Mouse (Mus musculus) kidney, postnatal 0 days (tissue): ENCODE data around the gene Grk4. TPM values are rescaled to one million over a fixed set of nuclear protein-coding genes. Genes with fewer than 3 reads are reported as not detected.

Experiments
- ATAC-seq: fragments of 200-750 bp; cut with Nextera tagmentation; replicated peaks from 2 replicates; pipeline ENCODE4 v1.8.0; 2017; ENCODE audit warnings: low read depth, moderate number of reproducible peaks, moderate TSS enrichment, moderate library complexity; ENCODE audit not compliant: low FRiP score
- DNase-seq: peaks from one replicate; pipeline ENCODE4 v3.0.0-alpha.2; 2016; ENCODE audit warnings: low spot score
- H3K27ac ChIP-seq: fragments of 300-500 bp; sonication (generic); 2 replicates; pipeline ENCODE4 v1.5.1; 2014; ENCODE audit warnings: mild to moderate bottlenecking
- H3K27me3 ChIP-seq: fragments of 300-500 bp; sonication (generic); 2 replicates; pipeline ENCODE4 v1.6.1; 2014; ENCODE audit warnings: low read length, mixed read lengths; ENCODE audit not compliant: insufficient read depth
- H3K36me3 ChIP-seq: fragments of 300-500 bp; sonication (generic); 2 replicates; pipeline ENCODE4 v1.6.1; 2014; ENCODE audit warnings: low read length, mixed read lengths; ENCODE audit not compliant: insufficient read depth
- H3K4me1 ChIP-seq: fragments of 300-500 bp; sonication (generic); replicated peaks from 2 replicates; pipeline ENCODE4 v1.6.1; 2014; ENCODE audit warnings: antibody characterized with exemption, low read length, mixed read lengths; ENCODE audit not compliant: insufficient read depth
- H3K4me2 ChIP-seq: fragments of 300-500 bp; sonication (generic); 2 replicates; pipeline ENCODE4 v1.6.1; 2014; ENCODE audit warnings: mild to moderate bottlenecking, low read length, moderate library complexity, mixed read lengths
- H3K4me3 ChIP-seq: fragments of 300-500 bp; sonication (generic); replicated peaks from 2 replicates; pipeline ENCODE4 v1.5.1; 2014; ENCODE audit warnings: low read depth, low read length
- H3K9ac ChIP-seq: fragments of 300-500 bp; sonication (generic); 2 replicates; pipeline ENCODE4 v1.6.1; 2014; ENCODE audit warnings: low read depth, low read length
- H3K9me3 ChIP-seq: fragments of 300-500 bp; sonication (generic); replicated peaks from 2 replicates; pipeline ENCODE4 v1.6.1; 2016; ENCODE audit warnings: low read length, inconsistent platforms, mixed read lengths
- CTCF ChIP-seq: IDR thresholded peaks from 2 replicates; pipeline ENCODE4 v1.5.1; 2016; ENCODE audit warnings: antibody characterized with exemption, low read depth, mild to moderate bottlenecking, moderate library complexity
- WGBS: fragments of 180-500 bp; shearing (Covaris S2); extraction: QIAGEN DNeasy Blood & Tissue Kit; methylation state at CpG from one replicate; pipeline ENCODE4 v1.1.7; 2014; 5-methylcytosine and 5-hydroxymethylcytosine counted together
- microRNA counts: library from miRNA; unstranded; fragments of <30 nt; microRNA quantifications from one replicate; lab custom pipeline; 2015
- microRNA-seq: library from miRNA; unstranded; fragments of <30 nt; microRNA quantifications from one replicate; pipeline ENCODE4, GENCODE M21; 2016
- polyA plus RNA-seq: library from polyadenylated mRNA; unstranded; fragments of >200 nt; fragmentation: Nextera tagmentation; extraction: Ambion mirVana; gene quantifications from 2 replicates; pipeline ENCODE4 v1.2.1, GENCODE M21; 2015

The Grk4 gene
- polyA plus RNA-seq, 1 experiment from 2014 or later, result 3.6 TPM

DNA sequence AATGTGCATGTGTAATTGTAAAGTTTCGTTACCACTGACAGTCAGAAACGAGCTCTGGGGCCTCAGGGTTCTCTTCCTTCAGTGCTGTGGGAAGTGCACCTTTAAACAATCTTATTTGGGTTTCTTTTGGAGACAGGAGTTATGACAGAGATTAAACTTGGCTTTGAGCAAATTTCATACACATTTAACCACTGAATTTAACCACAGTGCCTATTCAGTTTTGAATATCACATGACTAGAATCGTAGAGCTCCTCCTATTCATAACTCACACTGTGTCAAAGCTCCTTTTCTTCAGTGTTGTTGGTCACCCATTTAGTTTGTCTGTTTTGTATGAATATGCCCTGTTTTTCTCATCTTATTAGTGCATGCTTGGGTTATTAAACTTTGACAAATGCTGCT, 111.6 kb downstream of the Grk4 start:
- no peak overlapping the region for H3K4me2 ChIP-seq
- no peaks in the 10 kb centered on the region for H3K9me3 ChIP-seq
- H3K4me3 ChIP-seq, result no peak overlapping the region
- H3K36me3 ChIP-seq, result no peaks in the 10 kb centered on the region
- H3K27me3 ChIP-seq, result no peaks in the 10 kb centered on the region
- no peak for TF ChIP-seq CTCF
- H3K4me1 ChIP-seq, result no peaks in the 10 kb centered on the region
- H3K27ac ChIP-seq, result no peak overlapping the region
- DNase-seq (no peak), ATAC-seq (no peak)
- H3K9ac ChIP-seq, result no peak overlapping the region
- WGBS, result 86% methylated on average over 3 of the region's 3 CpGs

DNA sequence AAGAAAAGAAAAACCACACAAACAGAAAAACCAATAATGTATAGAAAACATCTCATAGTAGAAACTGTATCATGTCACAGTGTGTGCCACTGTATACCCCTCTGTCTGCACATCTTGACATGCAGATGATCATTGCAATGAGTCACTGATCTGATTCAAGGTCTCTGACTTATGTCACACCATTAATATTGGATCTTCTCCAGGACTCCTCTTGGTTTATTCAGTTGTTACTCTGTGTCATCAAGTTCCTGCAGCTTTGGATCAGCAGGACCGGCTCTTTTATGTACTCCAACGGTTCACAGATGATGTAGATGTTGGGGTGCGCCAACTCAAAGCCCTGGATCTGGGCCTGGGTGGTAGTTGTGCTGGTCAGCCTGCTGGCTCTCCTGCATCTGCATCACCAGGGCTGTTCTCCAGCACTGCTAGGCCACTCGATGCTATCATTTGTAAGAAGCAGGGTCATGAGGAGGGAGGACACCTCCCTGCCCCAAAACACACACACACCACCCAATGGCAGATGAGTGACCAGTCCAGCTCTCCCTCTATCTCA, 112.6 kb downstream of the Grk4 start:
- Histone ChIP-seq H3K27me3 (no peaks in the 10 kb centered on the region), H3K36me3 (no peaks in the 10 kb centered on the region), H3K27ac (no peak overlapping the region), H3K4me3 (no peak overlapping the region), H3K9ac (no peak overlapping the region), H3K9me3 (no peaks in the 10 kb centered on the region), H3K4me1 (no peaks in the 10 kb centered on the region), H3K4me2 (no peak overlapping the region)
- TF ChIP-seq CTCF, result no peak
- 97% methylated on average over 4 of the region's 4 CpGs for WGBS
- DNase-seq (no peak), ATAC-seq (no peak)

DNA sequence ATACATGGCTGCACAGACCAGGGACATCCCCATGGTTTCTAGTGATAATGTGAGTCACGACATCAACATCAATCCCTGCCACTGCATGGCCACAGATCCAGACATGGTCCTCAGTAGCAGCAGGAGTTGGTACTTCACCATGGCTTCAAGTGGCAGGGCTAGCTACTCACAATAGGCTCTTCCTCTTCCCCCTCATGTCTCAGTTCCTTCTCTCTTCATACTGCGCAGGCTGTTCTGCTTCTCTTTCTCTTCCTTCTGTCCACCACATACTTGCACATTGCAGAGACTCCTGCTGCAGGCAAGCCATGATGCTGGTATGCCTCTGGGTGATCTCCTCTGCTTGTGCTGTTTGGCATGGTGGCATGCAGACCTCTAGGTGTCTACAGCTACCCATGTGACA, 113.2 kb downstream of the Grk4 start:
- no peak for TF ChIP-seq CTCF
- H3K27ac ChIP-seq, result no peak overlapping the region
- H3K36me3 ChIP-seq, result no peaks in the 10 kb centered on the region
- no peak overlapping the region for H3K4me3 ChIP-seq
- H3K4me2 ChIP-seq, result no peak overlapping the region
- ATAC-seq (no peak), DNase-seq (no peak)
- 97% methylated on average over 2 of the region's 2 CpGs for WGBS
- no peaks in the 10 kb centered on the region for H3K27me3 ChIP-seq
- no peak overlapping the region for H3K9ac ChIP-seq
- no peaks in the 10 kb centered on the region for H3K9me3 ChIP-seq
- H3K4me1 ChIP-seq, result no peaks in the 10 kb centered on the region

DNA sequence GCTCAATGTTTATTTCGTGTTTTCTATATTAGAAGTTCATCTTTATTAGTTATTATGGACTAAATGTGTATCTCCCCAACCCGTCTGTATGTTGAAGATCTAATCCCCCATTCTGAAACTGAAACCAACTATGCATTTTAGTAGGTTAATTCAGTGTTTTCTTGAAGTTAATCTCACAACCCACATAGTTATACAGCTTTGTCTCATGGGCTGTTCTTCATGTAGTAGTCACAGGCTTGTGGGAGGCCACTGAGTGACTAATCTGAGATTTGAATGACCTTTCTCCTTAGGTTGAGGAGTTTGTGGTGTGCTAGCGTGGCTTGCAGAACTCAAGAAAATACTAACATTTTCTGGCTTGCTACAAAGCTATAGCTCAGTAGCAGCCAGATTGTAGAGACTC, 124.8 kb downstream of the Grk4 start:
- Histone ChIP-seq H3K4me1 (no peaks in the 10 kb centered on the region), H3K27me3 (no peaks in the 10 kb centered on the region), H3K9ac (no peak overlapping the region), H3K4me2 (no peak overlapping the region), H3K9me3 (no peaks in the 10 kb centered on the region), H3K4me3 (no peak overlapping the region), H3K36me3 (no peaks in the 10 kb centered on the region), H3K27ac (no peak overlapping the region)
- 91% methylated on average over 3 of the region's 3 CpGs for WGBS
- DNase-seq (no peak), ATAC-seq (no peak)
- TF ChIP-seq CTCF, result no peak

DNA sequence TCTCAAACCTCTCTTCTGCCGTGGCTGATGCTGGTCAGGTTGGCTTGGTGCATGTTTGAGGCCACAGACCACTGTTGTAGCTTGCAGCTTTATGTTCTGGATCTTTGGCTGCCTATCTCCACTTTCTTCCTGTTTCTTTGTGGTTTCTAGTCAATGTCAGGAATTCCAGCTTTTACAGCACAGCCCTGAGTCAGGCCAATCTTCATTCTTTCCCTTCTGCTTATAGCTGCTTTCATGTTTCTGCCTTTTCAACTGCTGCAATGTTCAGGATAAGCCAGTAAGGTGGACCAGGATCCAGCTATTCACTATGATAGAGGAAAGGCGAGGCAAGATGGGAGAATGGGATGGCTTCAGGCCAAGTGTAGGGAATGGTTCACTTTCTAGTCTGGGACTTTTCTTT, 131.0 kb downstream of the Grk4 start:
- Histone ChIP-seq H3K9me3 (no peaks in the 10 kb centered on the region), H3K9ac (no peak overlapping the region), H3K4me3 (no peak overlapping the region), H3K27ac (no peak overlapping the region), H3K4me1 (no peaks in the 10 kb centered on the region), H3K4me2 (no peak overlapping the region), H3K27me3 (no peaks in the 10 kb centered on the region), H3K36me3 (0 out of 2 replicates have a peak, but pooled peaks cover 12% of the 10 kb centered on the region)
- DNase-seq (no peak), ATAC-seq (no peak)
- TF ChIP-seq CTCF, result no peak
- 87% methylated on average over 2 of the region's 2 CpGs for WGBS

DNA sequence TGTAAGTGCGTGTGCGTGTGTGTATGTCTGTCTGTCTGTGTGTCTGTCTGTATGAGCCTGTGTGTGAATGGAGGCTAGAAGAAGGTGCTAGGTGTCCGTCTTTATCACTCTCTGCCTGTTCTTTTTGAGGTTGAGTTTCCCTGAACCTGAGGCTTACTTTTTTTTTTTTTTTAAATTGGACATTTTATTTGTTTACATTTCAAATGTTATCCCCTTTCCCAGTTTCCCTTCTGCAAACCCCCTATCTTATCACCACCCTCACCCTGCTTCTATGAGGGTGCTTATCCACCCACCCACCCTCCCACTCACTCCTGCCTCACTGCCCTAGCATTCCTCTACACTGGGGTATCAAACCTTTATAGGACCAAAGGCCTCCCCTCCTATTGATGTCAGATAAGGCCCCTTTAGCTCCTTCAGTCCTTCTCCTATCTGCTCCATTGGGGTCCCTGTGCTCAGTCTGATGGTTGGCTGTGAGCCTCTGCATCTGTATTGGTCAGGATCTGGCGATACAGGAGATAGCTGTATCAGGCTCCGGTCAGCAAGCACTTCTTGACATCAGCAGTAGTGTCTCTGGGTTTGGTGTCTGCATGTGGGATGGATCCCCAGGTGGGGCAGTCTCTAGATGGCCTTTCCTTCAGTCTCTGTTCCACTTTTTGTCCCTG, 140.2 kb downstream of the Grk4 start:
- Histone ChIP-seq H3K27ac (no peak overlapping the region), H3K27me3 (no peaks in the 10 kb centered on the region), H3K9me3 (no peaks in the 10 kb centered on the region), H3K9ac (no peak overlapping the region), H3K4me3 (no peak overlapping the region), H3K4me1 (no peaks in the 10 kb centered on the region), H3K36me3 (peaks cover 32% of the 10 kb centered on the region), H3K4me2 (no peak overlapping the region)
- WGBS, result 92% methylated on average over 5 of the region's 5 CpGs
- ATAC-seq (no peak), DNase-seq (no peak)
- no peak for TF ChIP-seq CTCF

MicroRNAs within 50 kb of the gene (microRNA counts, 519-probe panel; counts per million panel counts)
- microRNA mmu-miR-467g (lab: Ali Mortazavi, UCI), result 330 counts per million, percentile 68 among the panel's probes with 10 or more counts

Small RNA genes within 50 kb of the gene (microRNA-seq; reads per million reads assigned to microRNA genes)
- not detected for gene Mir467g

Other genes starting within 250 kb of the Grk4 start
- 16.5 and 17.6 TPM in 2 replicates for gene Tnip2, start 146.4 kb upstream of the Grk4 start, polyA plus RNA-seq
- gene Sh3bp2, start 134.5 kb upstream of the Grk4 start, polyA plus RNA-seq, result 6.2 and 8.9 TPM in 2 replicates
- gene Add1, start 86.7 kb upstream of the Grk4 start, polyA plus RNA-seq, result 130 and 143 TPM in 2 replicates
- gene Mfsd10, start 23.2 kb upstream of the Grk4 start, polyA plus RNA-seq, result 86.9 and 108 TPM in 2 replicates
- 22.3 and 22.7 TPM in 2 replicates for gene Nop14, start 231 bp upstream of the Grk4 start, polyA plus RNA-seq
- gene Htt, start 101.4 kb downstream of the Grk4 start, polyA plus RNA-seq, result 4.1 and 5.6 TPM in 2 replicates
- 0.25 and 0.64 TPM in 2 replicates for gene Msantd1, start 247.6 kb downstream of the Grk4 start, polyA plus RNA-seq